Mouse (Mus musculus) kidney, embryonic 16.5 days (tissue): ENCODE measurements around the gene Relb. TPM values are rescaled to one million over a fixed set of nuclear protein-coding genes. Genes with fewer than 3 reads are reported as not detected.

ENCODE experiments used
- ATAC-seq: fragments of 200-750 bp; cut with Nextera tagmentation; 2 replicates; pipeline ENCODE4 v1.8.0; 2017; ENCODE audit warnings: moderate TSS enrichment; ENCODE audit not compliant: low FRiP score, low TSS enrichment
- H3K27ac ChIP-seq: fragments of 300-500 bp; sonication (generic); 2 replicates; pipeline ENCODE4 v1.5.1; 2014; ENCODE audit warnings: low read length
- H3K27me3 ChIP-seq: fragments of 300-500 bp; sonication (generic); 2 replicates; pipeline ENCODE4 v1.6.1; 2014; ENCODE audit warnings: low read length, control low read depth, mixed read lengths; ENCODE audit not compliant: insufficient read depth
- H3K36me3 ChIP-seq: fragments of 300-500 bp; sonication (generic); 2 replicates; pipeline ENCODE4 v1.6.1; 2014; ENCODE audit warnings: low read length, control low read depth, mixed read lengths; ENCODE audit not compliant: insufficient read depth
- H3K4me1 ChIP-seq: fragments of 300-500 bp; sonication (generic); 2 replicates; pipeline ENCODE4 v1.6.1; 2014; ENCODE audit warnings: low read length, control low read depth, mixed read lengths; ENCODE audit not compliant: insufficient read depth
- H3K4me2 ChIP-seq: fragments of 300-500 bp; sonication (generic); replicated peaks from 2 replicates; pipeline ENCODE4 v1.6.1; 2014; ENCODE audit warnings: low read depth, low read length
- H3K4me3 ChIP-seq: fragments of 300-500 bp; sonication (generic); 2 replicates; pipeline ENCODE4 v1.5.1; 2014; ENCODE audit warnings: mild to moderate bottlenecking, low read length
- H3K9ac ChIP-seq: fragments of 300-500 bp; sonication (generic); replicated peaks from 2 replicates; pipeline ENCODE4 v1.6.1; 2014; ENCODE audit warnings: low read length
- H3K9me3 ChIP-seq: fragments of 300-500 bp; sonication (generic); 2 replicates; pipeline ENCODE4 v1.6.1; 2016; ENCODE audit warnings: low read length, control low read depth
- WGBS: fragments of 180-500 bp; shearing (Covaris S2); extraction: QIAGEN DNeasy Blood & Tissue Kit; methylation state at CpG from one replicate; pipeline ENCODE4 v1.1.7; 2014; 5-methylcytosine and 5-hydroxymethylcytosine counted together
- polyA plus RNA-seq: library from polyadenylated mRNA; unstranded; fragments of >200 nt; fragmentation: Nextera tagmentation; extraction: Ambion mirVana; gene quantifications from 2 replicates; pipeline ENCODE4 v1.2.1, GENCODE M21; 2015

Gene Relb
- polyA plus RNA-seq, 1 experiment from 2014 or later: 10.6 TPM

DNA sequence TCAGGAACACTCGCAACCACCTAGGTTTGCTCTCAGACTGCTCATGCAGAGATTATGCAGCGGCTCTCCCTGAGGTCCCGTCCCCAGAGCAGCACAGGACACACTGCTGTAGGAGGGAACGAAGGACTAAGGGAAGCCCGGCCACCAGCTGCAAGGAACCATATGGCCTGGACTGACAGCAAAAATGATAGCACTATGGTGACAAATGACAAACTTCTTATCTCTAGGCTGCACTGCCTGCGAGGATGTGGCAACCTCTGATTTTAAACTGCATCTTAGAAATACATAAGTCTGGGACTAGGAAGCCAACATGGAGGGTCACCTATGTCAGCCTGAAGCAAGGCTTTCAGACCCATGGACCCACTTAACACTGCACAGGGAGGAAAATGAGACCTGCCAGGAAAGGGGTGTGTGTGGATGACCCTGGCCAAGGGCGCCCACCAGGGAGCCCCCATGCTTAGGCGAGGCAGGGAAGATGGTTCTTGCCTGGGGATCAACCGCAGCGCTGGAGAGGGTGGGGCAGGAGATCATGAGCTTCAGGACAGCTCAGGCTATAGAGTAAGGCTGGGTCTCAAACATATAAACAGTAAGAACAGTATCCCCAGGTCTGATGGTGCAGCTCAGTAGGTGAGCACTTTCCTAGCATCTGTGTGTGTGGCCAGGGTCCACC lies 36.0 kb downstream of the Relb start:
- Histone ChIP-seq H3K9ac (no peak overlapping the region), H3K9me3 (no peaks in the 10 kb centered on the region), H3K4me2 (no peak overlapping the region), H3K4me1 (no peaks in the 10 kb centered on the region), H3K4me3 (no peak overlapping the region), H3K27me3 (no peaks in the 10 kb centered on the region), H3K36me3 (peaks cover 63% of the 10 kb centered on the region), H3K27ac (no peak overlapping the region)
- no peak for ATAC-seq
- WGBS: 85% methylated on average over 10 of the region's 10 CpGs

DNA sequence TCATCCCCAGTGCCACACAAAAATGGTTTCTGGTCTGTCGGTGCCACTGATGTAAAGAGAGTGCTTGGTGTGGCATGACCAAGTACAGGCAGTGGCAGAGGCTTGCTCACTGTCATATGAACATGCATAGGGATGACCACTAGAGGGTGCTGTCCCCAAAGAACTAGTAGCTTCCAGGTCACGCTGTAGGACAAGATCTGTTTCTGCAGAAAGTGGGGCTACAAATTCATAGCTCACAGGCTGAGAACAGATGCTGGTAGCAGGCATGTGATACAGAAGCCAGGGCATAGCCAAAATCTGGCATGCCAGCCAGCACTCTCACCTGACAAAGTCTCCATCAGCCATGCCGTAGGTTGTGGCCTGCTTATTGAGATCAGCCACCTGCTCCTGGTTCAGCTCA lies 39.3 kb downstream of the Relb start:
- H3K4me2 ChIP-seq: no peak overlapping the region

DNA sequence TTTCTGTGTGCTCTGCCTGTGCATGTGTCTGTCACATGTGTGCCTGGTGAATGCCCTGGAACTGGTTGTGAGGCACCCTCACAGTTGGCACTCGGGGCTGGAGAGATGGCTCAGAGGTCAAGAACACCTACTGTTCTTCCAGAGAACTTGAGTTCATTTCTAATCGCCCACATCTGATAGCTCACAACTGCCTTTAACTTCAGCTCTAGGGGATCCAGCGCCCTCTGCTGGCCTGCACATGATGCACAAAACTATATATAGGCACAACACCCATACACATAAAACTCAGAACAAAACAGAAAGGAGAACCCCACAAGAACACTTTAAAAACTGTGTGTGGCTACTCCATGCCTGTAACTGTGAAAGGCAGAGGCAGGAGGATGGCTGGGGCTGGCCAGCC lies 40.0 kb downstream of the Relb start:
- Histone ChIP-seq H3K4me1 (no peaks in the 10 kb centered on the region), H3K27me3 (no peaks in the 10 kb centered on the region), H3K9me3 (no peaks in the 10 kb centered on the region), H3K4me3 (no peak overlapping the region), H3K4me2 (no peak overlapping the region), H3K27ac (no peak overlapping the region), H3K36me3 (peaks cover 92% of the 10 kb centered on the region), H3K9ac (no peak overlapping the region)
- ATAC-seq: no peak
- 58% methylated on average over 3 of the region's 3 CpGs for WGBS

More for the DNA sequence above, 39.3 kb downstream of the Relb start:
- ATAC-seq: 0 out of 2 replicates have a peak, but pooled peaks have one; percentile 15
- H3K27ac ChIP-seq: no peak overlapping the region
- no peaks in the 10 kb centered on the region for H3K27me3 ChIP-seq
- H3K4me3 ChIP-seq: no peak overlapping the region
- no peak overlapping the region for H3K9ac ChIP-seq
- no peaks in the 10 kb centered on the region for H3K9me3 ChIP-seq
- H3K4me1 ChIP-seq: no peaks in the 10 kb centered on the region
- H3K36me3 ChIP-seq: peaks cover 88% of the 10 kb centered on the region
- WGBS: 53% methylated on average over 3 of the region's 3 CpGs

- Histone ChIP-seq H3K9ac (no peak overlapping the region), H3K9me3 (no peaks in the 10 kb centered on the region), H3K27ac (no peak overlapping the region), H3K27me3 (no peaks in the 10 kb centered on the region), H3K4me2 (no peak overlapping the region), H3K4me1 (no peaks in the 10 kb centered on the region), H3K36me3 (peaks cover 96% of the 10 kb centered on the region), H3K4me3 (no peak overlapping the region)
- ATAC-seq: no peak
- WGBS: 78% methylated on average over 46 of the region's 46 CpGs
Observed at GRCm38 (mm10) chr7:19586269-19586668, 43.0 kb downstream of the Relb start.

DNA sequence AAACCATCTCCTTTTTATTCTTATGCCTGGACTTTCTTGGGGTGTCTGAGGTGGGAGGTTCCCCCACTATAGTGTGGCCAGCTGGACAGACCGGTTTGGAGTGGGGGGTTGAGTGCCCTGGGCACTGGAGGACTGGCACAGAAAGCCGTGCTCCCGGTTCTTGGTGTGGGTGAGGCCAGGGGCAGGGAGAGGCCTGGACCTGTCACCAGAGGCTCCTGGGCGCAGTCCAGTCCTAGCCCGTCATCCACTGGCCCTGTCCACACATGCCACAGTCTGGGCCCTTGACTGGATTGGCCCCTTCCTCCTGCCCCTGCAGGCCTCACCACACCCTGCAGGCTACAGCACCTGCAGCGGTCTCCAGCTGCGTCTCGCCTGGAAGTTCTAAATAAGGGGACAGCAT lies 48.6 kb downstream of the Relb start:
- no peak for ATAC-seq
- Histone ChIP-seq H3K9me3 (no peaks in the 10 kb centered on the region), H3K4me3 (no peak overlapping the region), H3K4me1 (peaks cover 16% of the 10 kb centered on the region), H3K36me3 (peaks cover 54% of the 10 kb centered on the region), H3K27ac (no peak overlapping the region), H3K4me2 (no peak overlapping the region), H3K9ac (no peak overlapping the region), H3K27me3 (peaks cover 30% of the 10 kb centered on the region)
- WGBS: 90% methylated on average over 8 of the region's 8 CpGs

DNA sequence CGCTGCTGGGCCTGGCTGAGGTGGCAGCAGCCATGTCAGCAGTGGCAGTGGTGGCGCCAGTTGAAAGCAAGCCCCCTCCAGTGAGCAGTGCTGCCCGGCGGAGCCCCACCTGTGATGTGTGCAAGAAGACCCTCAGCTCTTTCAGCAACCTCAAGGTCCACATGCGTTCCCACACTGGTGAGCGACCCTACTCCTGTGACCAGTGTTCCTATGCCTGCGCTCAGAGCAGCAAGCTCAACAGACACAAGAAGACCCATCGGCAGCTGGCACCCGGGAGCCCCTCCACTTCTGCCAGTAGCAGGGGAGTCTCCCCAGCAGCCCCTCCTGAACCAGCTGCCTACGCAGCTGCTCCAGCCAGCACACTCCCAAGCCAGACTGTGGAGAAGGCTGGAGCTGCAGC lies 49.5 kb downstream of the Relb start:
- WGBS: 91% methylated on average over 10 of the region's 10 CpGs
- peaks cover 46% of the 10 kb centered on the region for H3K36me3 ChIP-seq
- H3K9ac ChIP-seq: no peak overlapping the region
- H3K4me1 ChIP-seq: peaks cover 16% of the 10 kb centered on the region
- no peaks in the 10 kb centered on the region for H3K9me3 ChIP-seq
- no peak overlapping the region for H3K4me2 ChIP-seq
- ATAC-seq: no peak
- H3K27me3 ChIP-seq: peaks cover 30% of the 10 kb centered on the region
- H3K4me3 ChIP-seq: no peak overlapping the region
- H3K27ac ChIP-seq: no peak overlapping the region

- WGBS: 64% methylated on average over 4 of the region's 4 CpGs
- ATAC-seq: no peak
- H3K4me3 ChIP-seq: peak overlapping the region; percentile 50; the same call in 1 of the 2 replicates
Observed at GRCm38 (mm10) chr7:19578436-19578835, 50.8 kb downstream of the Relb start.

GRCm38 (mm10) chr7:19577877-19578414 lies 51.3 kb downstream of the Relb start:
- H3K27me3 ChIP-seq: peaks cover 30% of the 10 kb centered on the region
- no peak for ATAC-seq
- H3K27ac ChIP-seq: no peak overlapping the region
- H3K4me2 ChIP-seq: peak overlapping the region; percentile 89
- H3K9me3 ChIP-seq: no peaks in the 10 kb centered on the region
- peak overlapping the region; percentile 50 for H3K4me3 ChIP-seq
- WGBS: 19% methylated on average over 10 of the region's 10 CpGs
- H3K9ac ChIP-seq: peak overlapping the region; percentile 55
- H3K36me3 ChIP-seq: peaks cover 28% of the 10 kb centered on the region
- H3K4me1 ChIP-seq: peaks cover 19% of the 10 kb centered on the region

More at GRCm38 (mm10) chr7:19578436-19578835, 50.8 kb downstream of the Relb start:
- H3K36me3 ChIP-seq: peaks cover 32% of the 10 kb centered on the region
- no peaks in the 10 kb centered on the region for H3K9me3 ChIP-seq
- H3K27ac ChIP-seq: no peak overlapping the region
- no peak overlapping the region for H3K4me2 ChIP-seq
- no peak overlapping the region for H3K9ac ChIP-seq
- H3K4me1 ChIP-seq: peaks cover 19% of the 10 kb centered on the region
- H3K27me3 ChIP-seq: peaks cover 30% of the 10 kb centered on the region

DNA sequence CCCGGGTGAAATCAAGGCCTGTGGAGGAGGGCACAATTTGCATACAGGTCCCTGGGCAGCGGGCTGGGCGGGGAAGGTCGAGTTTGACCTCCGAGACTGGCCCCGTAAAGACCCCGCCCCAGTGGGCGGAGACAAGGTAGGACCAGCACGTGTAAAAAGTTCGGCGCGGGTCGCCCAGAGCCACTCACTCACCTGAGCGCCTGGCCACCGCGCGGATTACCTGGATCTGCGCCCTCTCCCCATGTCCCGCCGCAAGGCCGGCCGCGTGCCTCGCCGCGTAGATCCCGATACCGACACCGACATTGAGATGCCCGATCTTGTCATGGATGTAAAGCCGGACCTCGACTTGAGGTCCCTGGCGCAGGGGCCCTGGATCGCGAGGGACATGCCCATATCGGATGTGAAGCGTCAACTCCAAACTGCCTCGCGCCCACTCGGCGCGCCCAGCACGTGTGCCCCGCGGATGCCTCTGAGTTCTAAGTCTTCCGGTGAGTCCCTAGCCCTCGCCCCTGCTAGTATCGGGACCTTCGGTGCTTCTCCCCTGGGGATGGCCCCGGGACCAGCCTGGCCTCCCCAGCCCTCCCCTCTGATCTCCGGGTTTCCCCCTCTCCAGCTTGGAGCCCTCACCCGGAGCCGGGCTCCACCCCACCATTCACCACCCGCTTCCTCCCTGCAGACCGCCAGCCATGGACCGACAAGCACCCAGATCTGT lies 51.9 kb downstream of the Relb start, which contains the start of the genes Zfp296 and Gemin7:
Gene Zfp296 (plus strand): TSS at position 147 of the 712 bp plus-strand sequence.
Gene Gemin7 (minus strand): TSS at position 455 of the 712 bp plus-strand sequence.
- H3K4me1 ChIP-seq: peaks cover 22% of the 10 kb centered on the region
- peak within 1 kb of the TSS; percentile 89 for H3K4me2 ChIP-seq
- ATAC-seq: no peak
- H3K36me3 ChIP-seq: peaks cover 21% of the 10 kb centered on the region
- peaks cover 30% of the 10 kb centered on the region for H3K27me3 ChIP-seq
- under 1% methylated on average over 56 of the region's 56 CpGs for WGBS
- H3K27ac ChIP-seq: no peak within 1 kb of the TSS
- H3K9me3 ChIP-seq: no peaks in the 10 kb centered on the region
- peak within 1 kb of the TSS; percentile 50 for H3K4me3 ChIP-seq
- H3K9ac ChIP-seq: peak within 1 kb of the TSS; percentile 55
